Mouse (Mus musculus) E14TG2a.4 (cell line): Measurements from ENCODE around the gene Cfap65.

Experiments
- H3K27me3 ChIP-seq: 2 replicates; pipeline ENCODE4 v1.6.1; 2014; ENCODE audit warnings: low read length, control low read depth; ENCODE audit not compliant: insufficient read depth
- H3K36me3 ChIP-seq: 2 replicates; pipeline ENCODE4 v1.6.1; 2014; ENCODE audit warnings: low read length, control low read depth; ENCODE audit not compliant: insufficient read depth
- H3K4me1 ChIP-seq: replicated peaks from 2 replicates; pipeline ENCODE4 v1.6.1; 2014; ENCODE audit warnings: low read depth, low read length, control low read depth
- H3K4me3 ChIP-seq: replicated peaks from 2 replicates; pipeline ENCODE4 v1.5.1; 2014; ENCODE audit warnings: mild to moderate bottlenecking, low read length
- H3K9me3 ChIP-seq: 2 replicates; pipeline ENCODE4 v1.6.1; 2014; ENCODE audit warnings: low read length, control low read depth
- CTCF ChIP-seq: conservative IDR thresholded peaks from 2 replicates; pipeline ENCODE4 v1.5.1; 2014; ENCODE audit warnings: low read length
- NANOG ChIP-seq: IDR thresholded peaks from 2 replicates; pipeline ENCODE4 v1.6.1; 2014; ENCODE audit warnings: borderline replicate concordance, low read length, mixed read lengths
- POU5F1 ChIP-seq: IDR thresholded peaks from 2 replicates; pipeline ENCODE4 v1.6.1; 2014; ENCODE audit warnings: low read length, borderline replicate concordance

Cfap65 gene

GRCm38 (mm10) chr1:74892351-74893133, 42.9 kb downstream of the Cfap65 start:
- Histone ChIP-seq H3K4me1 (peaks cover 43% of the 10 kb centered on the region), H3K36me3 (no peaks in the 10 kb centered on the region), H3K9me3 (no peaks in the 10 kb centered on the region), H3K27me3 (peaks cover 94% of the 10 kb centered on the region), H3K4me3 (peak overlapping the region; percentile 72)
- no peak for TF ChIP-seq CTCF
- no peak for TF ChIP-seq POU5F1
- TF ChIP-seq NANOG: no peak

DNA sequence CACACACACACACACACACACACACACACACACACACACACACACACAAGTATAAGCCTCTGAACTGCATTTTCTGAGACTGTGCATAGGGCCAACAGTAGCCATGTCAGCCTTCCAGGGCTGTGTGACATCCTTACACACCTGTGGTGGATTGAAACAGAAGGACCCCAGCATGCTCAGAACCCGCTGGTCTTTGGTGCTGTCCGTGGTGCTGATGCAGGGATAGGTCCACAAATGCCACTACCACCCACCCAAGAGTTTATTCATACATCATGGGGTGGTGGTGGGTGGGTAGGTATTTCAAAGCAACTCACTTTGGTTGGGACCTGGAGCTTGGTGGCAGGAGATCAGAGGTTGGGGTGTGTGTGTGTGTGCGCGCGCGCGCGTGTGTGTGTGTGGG, 43.9 kb downstream of the Cfap65 start:
- no peak overlapping the region for H3K4me3 ChIP-seq
- TF ChIP-seq CTCF: no peak
- TF ChIP-seq NANOG: no peak
- no peak for TF ChIP-seq POU5F1
- H3K36me3 ChIP-seq: no peaks in the 10 kb centered on the region
- peaks cover 34% of the 10 kb centered on the region for H3K4me1 ChIP-seq
- H3K27me3 ChIP-seq: peaks cover 94% of the 10 kb centered on the region
- H3K9me3 ChIP-seq: no peaks in the 10 kb centered on the region

DNA sequence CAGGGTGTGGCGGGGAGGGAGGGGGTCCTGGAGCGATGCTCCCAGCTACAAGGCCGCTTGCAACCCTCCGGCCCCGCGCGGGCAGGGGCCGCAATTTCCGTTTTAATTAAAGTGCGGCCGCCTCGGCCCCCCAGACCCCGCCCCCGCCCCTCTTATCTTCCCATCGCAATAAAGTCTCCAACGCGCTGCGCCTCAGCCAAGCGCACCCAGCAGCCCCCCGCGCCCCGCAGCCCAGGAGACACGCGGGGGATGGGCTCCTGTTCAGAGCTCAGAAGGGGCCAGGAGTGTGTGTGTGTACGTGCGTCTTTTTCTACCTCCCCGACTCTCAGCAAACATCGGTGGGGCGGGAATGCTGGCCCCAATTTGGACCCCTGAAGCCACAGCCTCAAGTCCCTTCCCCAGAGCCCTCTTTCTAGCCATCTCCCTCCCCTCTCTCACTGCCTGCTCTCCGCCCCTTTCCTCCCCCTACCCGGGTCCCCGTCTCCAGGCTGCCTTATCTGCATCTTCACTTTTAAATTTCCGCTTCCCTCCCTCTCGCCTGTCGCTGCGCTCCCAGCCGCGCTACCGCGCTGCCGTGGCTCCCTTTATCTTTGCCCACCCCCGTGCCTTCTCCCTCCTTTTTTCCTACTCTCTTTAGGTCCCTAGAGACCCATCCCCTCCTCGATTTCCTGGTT, 49.9 kb downstream of the Cfap65 start, which contains the start of gene Fev:
Gene Fev (minus strand): TSS at position 51 of the 674 bp plus-strand sequence.
- no peaks in the 10 kb centered on the region for H3K9me3 ChIP-seq
- H3K27me3 ChIP-seq: peaks cover 95% of the 10 kb centered on the region
- peak within 1 kb of the TSS; percentile 66 for H3K4me3 ChIP-seq
- TF ChIP-seq NANOG (no peak), POU5F1 (no peak), CTCF (no peak)
- peaks cover 39% of the 10 kb centered on the region for H3K4me1 ChIP-seq
- no peaks in the 10 kb centered on the region for H3K36me3 ChIP-seq

GRCm38 (mm10) chr1:74884196-74885141, 50.9 kb downstream of the Cfap65 start:
- peak overlapping the region; percentile 66 for H3K4me3 ChIP-seq
- peaks cover 39% of the 10 kb centered on the region for H3K4me1 ChIP-seq
- no peaks in the 10 kb centered on the region for H3K9me3 ChIP-seq
- H3K27me3 ChIP-seq: peaks cover 93% of the 10 kb centered on the region
- TF ChIP-seq NANOG: no peak
- no peak for TF ChIP-seq CTCF
- no peak for TF ChIP-seq POU5F1
- no peaks in the 10 kb centered on the region for H3K36me3 ChIP-seq

GRCm38 (mm10) chr1:74883441-74883840, 52.0 kb downstream of the Cfap65 start:
- no peaks in the 10 kb centered on the region for H3K36me3 ChIP-seq
- TF ChIP-seq CTCF: no peak
- no peak for TF ChIP-seq POU5F1
- TF ChIP-seq NANOG: no peak
- H3K4me3 ChIP-seq: no peak overlapping the region
- peaks cover 39% of the 10 kb centered on the region for H3K4me1 ChIP-seq
- H3K9me3 ChIP-seq: no peaks in the 10 kb centered on the region
- H3K27me3 ChIP-seq: peaks cover 96% of the 10 kb centered on the region

DNA sequence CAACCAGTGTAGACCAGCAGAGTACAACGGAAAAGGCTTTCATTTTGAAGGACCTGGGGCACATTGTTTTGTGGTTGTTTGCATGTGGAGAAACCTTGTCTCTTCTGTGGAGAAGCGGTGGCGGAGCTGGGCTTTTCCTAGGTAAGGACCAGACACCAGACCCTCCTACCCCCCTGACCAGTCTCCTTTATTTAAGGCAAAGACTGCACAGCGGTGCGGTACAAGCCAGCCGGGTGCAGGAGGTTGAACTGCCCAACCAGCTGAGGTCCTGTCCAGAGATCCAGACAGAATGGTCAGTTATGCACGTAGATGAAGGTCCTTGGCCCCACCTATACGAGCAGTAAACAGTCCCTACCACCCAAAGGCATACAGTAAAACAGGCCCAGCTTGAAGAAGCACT, 52.6 kb downstream of the Cfap65 start:
- peak overlapping the region; percentile 54 for H3K4me3 ChIP-seq
- TF ChIP-seq NANOG (no peak), CTCF (no peak), POU5F1 (no peak)
- peaks cover 39% of the 10 kb centered on the region for H3K4me1 ChIP-seq
- H3K9me3 ChIP-seq: no peaks in the 10 kb centered on the region
- H3K27me3 ChIP-seq: peaks cover 96% of the 10 kb centered on the region
- no peaks in the 10 kb centered on the region for H3K36me3 ChIP-seq

DNA sequence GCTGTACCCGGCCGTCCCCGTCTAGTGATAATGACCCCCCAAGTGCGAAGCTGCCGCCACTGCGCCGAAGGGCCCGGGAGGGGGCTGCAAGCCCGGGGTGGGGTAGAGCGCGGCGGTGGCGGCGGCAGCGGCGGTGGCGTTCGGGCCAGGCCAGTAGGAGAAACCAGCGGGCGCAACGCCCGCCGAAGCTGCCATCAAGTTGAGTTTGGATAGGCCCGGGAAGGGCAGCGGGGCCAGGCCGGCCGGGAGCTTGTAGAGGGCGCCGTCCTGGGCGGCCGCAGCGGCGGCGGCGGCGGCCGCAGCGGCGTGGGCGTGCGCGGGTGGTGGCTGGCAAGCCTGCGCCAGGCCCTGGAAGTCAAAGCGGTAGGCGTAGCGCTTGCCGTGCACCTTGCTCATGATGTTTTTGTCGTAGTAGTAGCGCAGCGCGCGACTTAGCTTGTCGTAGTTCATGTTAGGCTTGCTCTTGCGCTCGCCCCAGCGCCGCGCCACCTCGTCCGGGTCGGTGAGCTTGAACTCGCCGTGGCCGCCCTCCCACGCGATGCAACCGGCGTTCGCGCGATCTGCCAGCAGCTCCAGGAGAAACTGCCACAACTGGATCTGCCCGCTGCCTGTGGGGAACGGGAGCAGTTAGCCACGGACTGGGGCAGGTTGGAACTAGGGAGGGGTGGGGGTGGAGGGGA, 53.2 kb downstream of the Cfap65 start:
- H3K4me3 ChIP-seq: peak overlapping the region; percentile 54
- no peak for TF ChIP-seq NANOG
- no peak for TF ChIP-seq POU5F1
- no peaks in the 10 kb centered on the region for H3K9me3 ChIP-seq
- H3K27me3 ChIP-seq: peaks cover 97% of the 10 kb centered on the region
- no peaks in the 10 kb centered on the region for H3K36me3 ChIP-seq
- peaks cover 39% of the 10 kb centered on the region for H3K4me1 ChIP-seq
